Mouse (Mus musculus): ENCODE results near the gene Krt2.

GRCm38 (mm10) chr15:101852571-101852970 is 34.6 kb upstream of the Krt2 start:
- TF ChIP-seq CTCF (IDR thresholded peaks at IDR 0.05; ENCODE audit: low read depth, low read length): no peak
- TF ChIP-seq POLR2A (IDR thresholded peaks at IDR 0.05; ENCODE audit: insufficient read depth, low read length): no peak
- TF ChIP-seq EP300 (IDR thresholded peaks at IDR 0.05; ENCODE audit: insufficient read depth, low read depth, low read length): no peak

All from ES-Bruce4 (cell line).